Mouse (Mus musculus): ENCODE measurements around the gene Kcns1.

- TF ChIP-seq CTCF (IDR thresholded peaks at IDR 0.05; ENCODE audit: low read depth) (no peak), EP300 (IDR thresholded peaks at IDR 0.05; ENCODE audit: low read depth) (no peak)
These were observed 48.4 kb upstream of the Kcns1 start for GRCm38 (mm10) chr2:164219295-164219694.
